Mouse (Mus musculus) cerebellum, adult 2 months (tissue): ENCODE measurements around the gene Strip1. TPM values are rescaled to one million over a fixed set of nuclear protein-coding genes. Genes with fewer than 3 reads are reported as not detected.

Source experiments
- DNase-seq, 2 experiments: peaks; one replicate each; pipeline ENCODE4 v3.0.0; 2021
- H3K27ac ChIP-seq: fragments of 200-500 bp; 2 replicates; pipeline ENCODE4 v1.5.1; 2012; ENCODE audit warnings: low read length, control low read depth, inconsistent platforms; ENCODE audit not compliant: insufficient read depth
- H3K27me3 ChIP-seq: fragments of 200-500 bp; 2 replicates; pipeline ENCODE4 v1.6.1; 2012; ENCODE audit warnings: inconsistent platforms, mild to moderate bottlenecking, low read length, moderate library complexity; ENCODE audit not compliant: control insufficient read depth, insufficient read depth
- H3K4me1 ChIP-seq: fragments of 200-500 bp; 2 replicates; pipeline ENCODE4 v1.6.1; 2011; ENCODE audit warnings: low read length; ENCODE audit not compliant: control insufficient read depth, insufficient read depth
- H3K4me3 ChIP-seq: fragments of 200-500 bp; replicated peaks from 2 replicates; pipeline ENCODE3; 2011; ENCODE audit warnings: mild to moderate bottlenecking, low read depth, low read length, control low read depth; ENCODE audit not compliant: insufficient read depth
- CTCF ChIP-seq: fragments of 200-500 bp; IDR thresholded peaks from 2 replicates; pipeline ENCODE4 v1.5.1; 2011; ENCODE audit warnings: low read depth, mild to moderate bottlenecking, control low read depth, low read length, moderate library complexity, borderline replicate concordance; ENCODE audit not compliant: insufficient read depth
- POLR2A ChIP-seq: fragments of 200-500 bp; IDR thresholded peaks from 2 replicates; pipeline ENCODE4 v1.6.1; 2011; ENCODE audit warnings: low read length, control low read depth, borderline replicate concordance; ENCODE audit not compliant: insufficient read depth
- WGBS: fragments of 180-500 bp; shearing (Covaris S2); methylation state at CpG from one replicate; pipeline ENCODE4 v1.1.7; 2018; 5-methylcytosine and 5-hydroxymethylcytosine counted together
- polyA plus RNA-seq: library from polyadenylated mRNA; depleted of rRNA; stranded (reverse); fragments of >200 nt; gene quantifications from 2 replicates; pipeline ENCODE4 v1.2.3, GENCODE M21; 2012

Strip1 gene
- polyA plus RNA-seq, 1 experiment = 93.6 TPM

DNA sequence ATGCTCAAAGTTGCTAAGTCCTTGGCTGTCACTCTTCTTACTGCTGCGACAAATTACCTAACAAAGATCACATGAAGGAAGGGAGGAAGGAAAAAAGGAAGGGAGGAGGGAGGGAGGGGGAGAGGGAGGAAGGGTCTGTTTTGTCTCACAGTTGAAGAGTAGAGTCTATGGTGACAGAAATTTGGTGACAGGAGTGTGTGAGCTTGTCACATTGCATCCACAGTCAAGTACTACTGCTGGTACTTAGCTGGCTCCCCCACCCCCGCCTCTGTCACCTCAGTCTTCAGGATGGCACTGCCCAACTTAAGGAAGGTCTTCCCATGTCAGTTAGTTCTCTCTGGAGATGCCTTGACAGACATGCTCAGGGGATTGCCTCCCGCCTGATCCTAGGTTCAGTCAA lies 4.7 kb upstream of the Strip1 start:
- Histone ChIP-seq H3K27ac (no peak overlapping the region), H3K4me3 (no peak overlapping the region), H3K27me3 (no peaks in the 10 kb centered on the region), H3K4me1 (no peaks in the 10 kb centered on the region)
- WGBS = 68% methylated on average over 3 of the region's 3 CpGs
- TF ChIP-seq CTCF = no peak
- TF ChIP-seq POLR2A = no peak
- no peak for DNase-seq

DNA sequence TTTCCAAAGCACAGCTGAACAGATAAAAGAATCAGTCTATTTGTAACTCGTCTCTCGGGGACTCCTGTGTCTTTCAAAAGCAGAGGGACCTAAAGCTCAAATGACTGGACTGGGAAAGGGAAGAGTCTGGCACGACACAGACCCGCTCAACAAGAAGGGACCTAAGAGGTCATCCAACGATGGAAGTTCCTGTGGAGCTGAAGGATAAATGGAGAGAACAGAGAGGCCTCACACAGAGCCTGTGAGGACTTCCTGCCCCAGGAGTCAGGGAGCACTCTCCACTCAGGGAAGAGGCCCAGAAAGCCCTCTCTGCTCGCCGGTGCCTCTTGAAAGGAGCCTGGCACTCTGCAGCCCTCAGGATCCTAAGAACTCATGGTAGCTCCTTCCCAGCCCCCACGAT lies 4.3 kb upstream of the Strip1 start:
- 53% methylated on average over 8 of the region's 8 CpGs for WGBS
- H3K4me1 ChIP-seq = no peaks in the 10 kb centered on the region
- H3K27me3 ChIP-seq = no peaks in the 10 kb centered on the region
- no peak overlapping the region for H3K27ac ChIP-seq
- H3K4me3 ChIP-seq = no peak overlapping the region
- TF ChIP-seq CTCF = no peak
- TF ChIP-seq POLR2A = no peak
- no peak for DNase-seq

DNA sequence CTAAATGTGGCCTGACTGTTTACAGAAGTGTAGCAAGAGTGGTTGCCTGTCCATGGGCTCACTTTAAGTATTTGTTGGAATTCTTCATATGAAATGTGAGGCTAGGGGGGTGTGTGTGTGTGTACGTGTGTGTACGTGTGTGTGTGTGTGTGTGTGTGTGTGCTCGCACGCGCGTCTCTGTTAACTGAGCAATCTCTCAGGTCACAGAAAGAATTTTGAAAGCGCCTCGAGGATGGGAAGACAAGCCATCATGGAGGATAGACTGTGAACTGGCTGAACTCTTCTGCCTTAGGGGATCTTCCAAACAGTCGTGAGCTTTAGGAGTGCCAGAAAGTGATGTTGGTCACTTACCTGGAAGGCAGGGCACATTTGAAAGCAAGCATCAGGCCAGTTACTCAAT lies 2.4 kb upstream of the Strip1 start:
- WGBS = 94% methylated on average over 9 of the region's 9 CpGs
- TF ChIP-seq POLR2A = no peak
- TF ChIP-seq CTCF = no peak
- no peaks in the 10 kb centered on the region for H3K27me3 ChIP-seq
- no peak for DNase-seq
- H3K4me1 ChIP-seq = no peaks in the 10 kb centered on the region; the same call in 1 of the 2 replicates
- no peak overlapping the region for H3K27ac ChIP-seq
- H3K4me3 ChIP-seq = no peak overlapping the region

DNA sequence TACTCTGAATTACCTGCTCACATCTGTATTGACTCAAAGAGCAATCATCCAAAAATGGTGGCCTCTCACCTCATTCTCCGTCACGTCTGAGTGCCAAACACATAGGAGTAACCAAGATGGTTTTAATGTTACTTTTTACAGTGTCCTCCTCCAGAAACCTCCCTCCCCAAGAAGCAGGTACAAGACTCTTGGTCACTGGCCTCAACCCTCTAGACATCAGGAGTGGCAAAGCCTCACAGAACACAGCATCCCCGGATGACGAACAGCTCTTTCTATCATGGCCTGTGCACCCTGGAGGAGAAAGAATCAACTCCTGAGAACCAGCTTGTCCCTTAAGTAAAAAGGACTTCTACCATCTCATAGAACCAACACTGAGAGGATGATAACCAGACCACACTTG lies 1.3 kb upstream of the Strip1 start:
- Histone ChIP-seq H3K4me1 (no peaks in the 10 kb centered on the region; the same call in 1 of the 2 replicates), H3K27me3 (no peaks in the 10 kb centered on the region), H3K27ac (no peak overlapping the region), H3K4me3 (no peak overlapping the region)
- TF ChIP-seq POLR2A (no peak), CTCF (no peak)
- 95% methylated on average over 4 of the region's 4 CpGs for WGBS
- no peak for DNase-seq

DNA sequence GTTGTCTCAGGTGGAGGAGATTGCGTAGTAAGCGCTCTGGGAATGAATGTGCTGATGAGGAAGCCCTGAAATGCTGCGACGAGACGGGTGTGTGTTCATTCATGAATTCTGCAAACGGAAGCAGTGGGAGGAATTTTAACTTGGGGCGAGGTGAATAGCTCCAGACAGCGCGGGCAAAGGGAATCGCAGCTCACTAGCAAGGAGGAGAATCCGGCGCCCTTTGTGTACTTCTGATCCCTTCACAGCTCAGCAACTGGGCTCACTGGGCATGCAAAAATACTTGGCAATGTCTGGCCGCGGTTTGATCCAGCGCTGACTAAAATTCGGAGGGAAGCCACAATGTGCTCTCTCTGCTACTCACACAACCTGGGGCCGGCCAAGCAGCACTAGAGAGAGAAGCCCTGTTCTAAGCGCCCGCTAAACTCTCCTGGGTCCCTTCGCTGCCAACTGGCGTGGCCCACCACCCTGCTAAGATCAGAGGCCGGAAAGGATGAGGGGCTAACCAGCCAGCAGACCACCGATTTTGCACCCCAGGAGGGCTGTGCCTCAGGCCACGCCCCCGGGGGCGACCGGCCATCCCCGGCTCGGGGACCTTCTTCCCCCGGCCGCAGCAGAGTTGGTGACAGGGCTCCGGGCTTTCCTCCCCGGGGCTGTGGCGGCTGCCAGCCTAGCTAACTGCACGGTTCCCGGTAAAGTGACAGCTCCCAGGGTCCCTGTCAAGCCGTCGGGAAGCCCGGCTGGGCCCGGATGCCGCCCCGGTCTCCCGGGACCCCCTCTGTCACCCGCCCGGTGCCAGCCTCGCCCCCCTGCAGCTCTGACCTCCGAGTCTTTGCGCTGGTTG lies 592 bp downstream of the Strip1 start, which contains the start of gene Gm10961:
Gm10961 (plus strand) TSS at position 641 of the 841 bp plus-strand sequence.
- WGBS = 1% methylated on average over 48 of the region's 48 CpGs
- TF ChIP-seq POLR2A = no peak
- no peak for TF ChIP-seq CTCF
- Histone ChIP-seq H3K4me1 (no peaks in the 10 kb centered on the region; the same call in 1 of the 2 replicates), H3K27ac (peak within 1 kb of the TSS; percentile 72), H3K4me3 (peak within 1 kb of the TSS; percentile 63), H3K27me3 (no peaks in the 10 kb centered on the region)
- peak in 1 of 2 experiments; percentile 63 for DNase-seq

DNA sequence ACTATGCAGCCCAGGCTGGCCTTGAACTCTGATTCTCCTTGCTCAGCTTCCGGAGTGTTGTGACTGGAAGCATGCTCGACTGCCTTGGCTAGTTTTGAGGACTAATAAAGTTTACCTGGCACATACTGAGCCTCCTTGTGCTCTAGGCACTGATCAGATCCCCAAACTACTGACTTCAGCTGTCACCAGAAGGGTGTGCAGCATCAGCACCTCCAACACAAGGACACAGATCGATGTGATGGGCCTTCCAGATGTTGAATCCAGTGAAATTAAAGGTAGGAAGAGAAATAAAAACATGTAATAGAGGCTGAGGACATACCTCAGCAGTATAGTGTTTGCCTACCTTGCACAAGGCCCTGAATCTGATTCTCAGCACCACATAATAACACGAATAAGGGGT lies 2.1 kb downstream of the Strip1 start:
- 91% methylated on average over 4 of the region's 4 CpGs for WGBS
- H3K27me3 ChIP-seq = no peaks in the 10 kb centered on the region
- TF ChIP-seq CTCF = no peak
- no peak for TF ChIP-seq POLR2A
- H3K4me1 ChIP-seq = no peaks in the 10 kb centered on the region; the same call in 1 of the 2 replicates
- no peak for DNase-seq
- H3K27ac ChIP-seq = no peak overlapping the region
- no peak overlapping the region for H3K4me3 ChIP-seq

DNA sequence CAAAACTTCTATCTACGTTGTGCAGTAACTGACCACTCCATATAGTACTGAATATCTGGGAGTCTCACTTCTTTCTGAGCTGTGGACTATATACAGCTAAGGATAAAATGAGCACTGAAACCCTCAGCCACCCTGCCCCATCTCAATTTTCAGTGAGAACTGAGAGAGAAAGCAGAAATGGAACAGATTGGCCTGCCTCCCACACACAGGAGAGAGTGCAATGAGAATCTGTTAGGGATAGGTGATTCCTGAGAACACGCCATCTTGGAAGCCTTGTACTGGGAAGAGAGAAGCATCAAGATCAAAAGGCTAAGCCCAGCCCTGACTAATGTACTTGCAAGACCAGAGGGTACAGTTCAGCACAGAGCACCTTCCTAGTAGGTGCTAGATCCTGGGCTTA lies 2.9 kb downstream of the Strip1 start:
- TF ChIP-seq POLR2A = no peak
- TF ChIP-seq CTCF = no peak
- Histone ChIP-seq H3K4me3 (no peak overlapping the region), H3K27ac (no peak overlapping the region), H3K4me1 (no peaks in the 10 kb centered on the region; the same call in 1 of the 2 replicates), H3K27me3 (no peaks in the 10 kb centered on the region)
- DNase-seq = no peak
- WGBS = 93% methylated on average over 2 of the region's 2 CpGs

DNA sequence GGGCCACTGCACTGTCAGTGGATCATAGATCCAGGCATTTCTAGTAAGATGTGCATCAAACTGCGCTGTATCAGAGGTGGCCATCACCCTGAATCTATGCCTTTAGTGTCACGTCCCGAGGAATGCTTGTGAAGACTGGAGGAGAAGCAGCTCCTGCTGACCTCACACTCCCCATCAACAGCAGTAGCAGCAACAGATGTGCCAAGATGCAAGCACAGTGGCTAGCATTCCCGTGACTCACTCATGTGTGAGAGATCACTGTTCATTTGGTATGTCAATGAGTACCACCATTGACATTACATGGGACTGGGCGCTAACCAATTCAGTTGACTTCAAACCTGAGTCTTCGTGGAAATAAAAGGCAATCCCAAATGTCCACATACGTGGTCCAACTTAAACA lies 3.9 kb downstream of the Strip1 start:
- 71% methylated on average over 7 of the region's 7 CpGs for WGBS
- DNase-seq = no peak
- Histone ChIP-seq H3K27ac (no peak overlapping the region), H3K27me3 (no peaks in the 10 kb centered on the region), H3K4me3 (no peak overlapping the region), H3K4me1 (no peaks in the 10 kb centered on the region; the same call in 1 of the 2 replicates)
- TF ChIP-seq CTCF (no peak), POLR2A (no peak)
